Mouse (Mus musculus) adrenal gland, postnatal 14 days (tissue): ENCODE measurements around the gene Ak8. TPM values are rescaled to one million over a fixed set of nuclear protein-coding genes. Genes with fewer than 3 reads are reported as not detected.

Source experiments
- DNase-seq: peaks from one replicate; pipeline ENCODE4 v3.0.0; 2021; ENCODE audit warnings: mixed read lengths
- total RNA-seq: library from RNA; stranded (reverse); gene quantifications from 2 replicates; pipeline ENCODE4 v1.2.3, GENCODE M21; 2021

Gene Ak8
- total RNA-seq, 1 experiment from 2014 or later: not detected

GRCm38 (mm10) chr2:28796298-28796697 is 96.3 kb downstream of the Ak8 start:
- DNase-seq: no peak

DNA sequence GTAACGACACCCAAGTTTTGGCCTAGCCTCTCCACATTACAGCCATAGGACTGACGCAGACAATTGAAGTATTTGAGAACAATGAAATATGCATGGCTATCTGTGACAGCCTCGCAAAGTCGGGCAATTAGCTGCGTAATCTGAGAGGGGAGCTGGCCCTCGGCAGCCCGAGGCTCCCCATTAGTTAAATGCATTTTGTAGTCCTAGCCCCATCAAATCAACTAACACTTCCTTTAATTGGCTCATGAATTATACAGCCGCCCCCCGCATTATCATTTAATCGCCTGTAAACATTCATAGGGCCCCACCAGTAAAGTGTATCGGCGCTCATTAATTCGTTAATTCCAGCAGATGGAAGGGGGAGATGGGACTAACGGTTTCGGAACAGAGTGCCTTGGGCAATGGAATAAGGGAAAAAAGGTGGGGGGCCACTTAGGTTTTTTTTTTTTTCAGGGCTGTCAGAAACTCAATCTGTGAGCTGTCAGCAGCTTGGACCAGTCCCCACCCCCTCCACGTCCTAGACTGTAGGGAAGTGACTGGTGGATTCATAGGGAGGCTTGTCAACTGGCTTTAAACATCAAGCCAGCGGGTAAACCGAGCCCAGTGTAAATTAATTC is 97.6 kb downstream of the Ak8 start:
- no peak for DNase-seq

DNA sequence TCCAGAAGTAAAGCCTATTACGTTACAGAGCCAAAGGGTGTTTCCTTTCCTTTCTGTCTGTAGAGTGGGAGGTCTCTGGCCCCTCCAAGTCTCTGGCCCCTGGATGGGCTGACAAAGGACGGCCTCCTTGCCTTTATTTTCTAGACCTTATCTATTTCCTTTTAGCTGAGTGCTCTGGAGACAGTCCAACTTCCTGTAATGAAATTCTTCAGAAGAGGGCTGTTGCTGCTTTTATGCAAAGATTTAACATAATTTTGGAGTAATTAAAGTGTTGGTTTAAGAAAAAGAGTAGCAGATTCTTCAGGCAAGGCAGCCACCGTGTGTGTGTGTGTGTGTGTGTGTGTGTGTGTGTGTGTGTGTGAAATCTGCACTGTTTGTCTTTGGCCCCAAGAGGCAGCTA is 98.4 kb downstream of the Ak8 start:
- no peak for DNase-seq

DNA sequence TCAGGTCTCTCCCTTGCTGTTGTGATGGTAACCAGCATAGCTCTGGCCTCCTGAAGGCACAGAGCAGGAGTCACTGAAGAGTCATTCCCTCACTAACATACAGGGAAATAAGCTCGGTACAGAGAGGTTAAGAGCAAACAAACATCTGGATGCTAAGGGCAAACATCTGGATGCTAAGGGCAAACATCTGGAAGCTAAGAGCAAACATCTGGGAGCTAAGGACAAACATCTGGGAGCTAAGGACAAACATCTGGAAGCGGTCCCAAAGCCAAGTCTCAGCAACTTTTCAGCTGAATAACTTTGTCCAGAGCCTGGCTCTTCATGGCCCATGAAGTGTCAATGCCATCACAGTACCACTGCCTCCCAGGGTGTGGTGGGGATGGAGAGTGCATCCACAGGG is 99.6 kb downstream of the Ak8 start:
- DNase-seq: no peak

- no peak for DNase-seq
These were observed 103.4 kb downstream of the Ak8 start for GRCm38 (mm10) chr2:28803406-28803805.

DNA sequence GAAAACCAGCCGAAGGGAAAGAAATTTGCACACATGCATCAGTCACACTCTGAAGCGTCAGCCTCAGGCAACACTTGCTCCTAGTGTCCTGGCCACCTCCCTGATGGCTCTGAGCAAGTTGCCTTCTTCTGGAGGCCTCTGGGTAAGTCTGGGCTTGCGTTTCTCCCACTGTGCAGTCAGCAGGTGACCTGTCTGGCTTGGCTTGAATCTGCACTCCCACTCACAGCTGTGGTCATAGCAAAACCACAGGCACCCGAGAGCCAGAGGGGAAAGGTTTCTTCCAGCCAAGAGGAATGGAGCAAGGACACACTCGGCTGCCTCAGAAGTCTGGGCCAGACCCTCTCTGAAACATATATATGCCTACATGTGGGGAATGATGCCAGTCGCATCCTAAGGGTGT is 108.9 kb downstream of the Ak8 start:
- DNase-seq: no peak

DNA sequence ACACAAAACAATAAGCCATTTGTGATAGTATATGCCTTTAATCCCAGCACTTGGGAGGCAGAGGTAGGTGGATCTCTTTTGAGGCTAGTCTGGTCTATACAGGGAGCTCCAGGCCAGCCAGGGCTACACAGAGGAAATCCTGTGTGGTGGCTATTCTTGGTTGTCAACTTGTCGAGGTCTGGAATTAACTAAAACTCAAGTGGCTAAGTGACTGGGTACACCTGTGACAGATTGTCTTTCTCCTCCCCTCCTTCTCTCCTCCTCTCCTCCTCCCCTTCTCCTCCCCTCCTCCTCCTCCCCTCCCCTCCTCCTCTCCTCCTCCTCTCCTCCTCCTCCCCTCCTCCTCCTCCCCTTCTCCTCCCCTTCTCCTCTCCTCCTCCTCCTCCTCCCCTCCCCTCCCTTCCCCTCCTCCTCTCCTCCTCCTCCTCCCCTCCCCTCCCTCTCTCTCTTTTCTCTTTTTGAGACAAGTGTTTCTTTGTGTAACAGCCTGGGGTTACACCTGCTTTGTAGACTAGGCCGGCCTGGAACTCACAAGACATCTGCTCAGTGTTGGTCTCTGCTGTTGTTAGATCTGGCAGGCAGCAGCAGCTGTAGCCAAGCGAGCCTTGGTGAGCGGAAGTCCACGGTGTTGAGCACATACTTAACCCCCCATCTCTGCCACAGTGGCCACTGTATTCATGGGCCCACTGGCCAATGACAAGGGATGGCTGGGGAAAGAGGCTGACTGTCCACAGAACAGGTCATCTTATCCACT is 110.5 kb downstream of the Ak8 start:
- no peak for DNase-seq

DNA sequence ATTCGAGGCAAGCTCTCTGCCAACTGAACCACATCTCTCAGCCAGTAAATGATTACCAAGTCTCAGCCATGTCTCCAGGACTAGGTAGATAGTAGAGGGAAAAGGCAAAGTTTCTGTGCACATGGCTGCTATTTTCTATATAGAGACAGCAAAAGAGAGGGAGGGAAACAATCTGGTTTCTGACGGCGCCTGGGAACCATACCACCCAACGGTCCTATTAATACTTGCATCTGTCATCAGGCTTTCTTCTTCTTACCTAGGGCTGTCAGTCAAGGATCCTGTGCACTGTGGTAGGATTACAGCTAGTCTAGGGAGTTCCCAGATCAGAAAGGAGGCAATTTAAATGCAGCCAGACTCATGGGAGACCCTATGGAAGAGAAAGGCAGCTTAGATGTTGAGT is 118.9 kb downstream of the Ak8 start:
- no peak for DNase-seq

DNA sequence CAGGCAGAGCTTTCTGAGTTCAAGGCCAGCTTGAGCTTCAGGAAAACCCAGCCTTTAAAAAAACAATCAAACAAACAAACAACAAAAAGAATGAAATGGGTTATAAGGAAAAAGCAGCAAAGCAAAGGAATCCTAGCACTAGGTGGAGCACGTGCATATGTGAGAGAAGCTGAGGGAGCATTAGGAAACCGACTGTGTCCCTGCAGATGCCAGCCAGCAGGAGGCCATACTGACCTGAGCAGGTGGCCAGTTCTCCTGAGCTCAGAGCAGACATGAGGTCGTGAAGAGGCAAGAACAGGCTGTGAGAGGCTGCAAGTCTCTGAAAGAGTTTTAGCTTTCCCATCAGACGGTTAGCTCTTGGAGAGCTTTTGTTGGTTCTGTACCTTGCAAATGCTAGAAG is 129.3 kb downstream of the Ak8 start:
- no peak for DNase-seq

GRCm38 (mm10) chr2:28836181-28836940 is 136.4 kb downstream of the Ak8 start:
- no peak for DNase-seq

DNA sequence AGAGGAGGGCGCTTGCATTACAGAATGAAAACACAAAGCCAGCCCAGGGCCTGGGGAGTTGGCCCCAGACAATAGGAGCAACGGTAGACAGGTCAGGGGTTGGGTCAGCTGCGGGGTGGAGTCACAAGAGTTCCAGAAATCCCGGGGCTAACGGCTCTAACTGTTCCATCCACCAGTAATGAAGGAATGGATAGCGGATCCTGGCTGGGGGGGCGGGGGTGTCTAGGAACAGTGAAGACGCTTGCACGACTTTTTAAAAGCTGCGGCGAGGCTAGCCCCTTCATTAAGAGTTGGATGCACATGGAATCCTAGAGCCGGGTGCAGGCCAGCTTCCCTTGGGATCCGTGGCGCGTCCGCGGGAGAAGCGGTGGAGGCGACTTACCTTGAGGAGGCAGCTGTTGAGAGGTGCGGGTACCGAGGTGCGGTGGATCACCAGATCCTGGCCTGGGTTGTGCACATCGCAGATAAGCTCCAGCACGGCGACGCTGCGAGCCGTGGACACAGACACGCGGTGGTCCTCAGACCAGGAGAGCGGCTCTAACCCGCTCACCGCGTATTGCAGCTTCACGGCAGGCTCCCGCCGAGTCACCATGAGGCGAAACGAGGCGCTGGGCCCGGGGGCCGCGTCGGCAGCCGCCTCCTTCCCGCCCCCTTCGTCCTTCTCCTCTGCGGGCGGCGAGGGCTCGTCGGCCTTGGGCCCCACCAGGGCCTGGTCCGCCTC is 139.7 kb downstream of the Ak8 start:
- no peak for DNase-seq

DNA sequence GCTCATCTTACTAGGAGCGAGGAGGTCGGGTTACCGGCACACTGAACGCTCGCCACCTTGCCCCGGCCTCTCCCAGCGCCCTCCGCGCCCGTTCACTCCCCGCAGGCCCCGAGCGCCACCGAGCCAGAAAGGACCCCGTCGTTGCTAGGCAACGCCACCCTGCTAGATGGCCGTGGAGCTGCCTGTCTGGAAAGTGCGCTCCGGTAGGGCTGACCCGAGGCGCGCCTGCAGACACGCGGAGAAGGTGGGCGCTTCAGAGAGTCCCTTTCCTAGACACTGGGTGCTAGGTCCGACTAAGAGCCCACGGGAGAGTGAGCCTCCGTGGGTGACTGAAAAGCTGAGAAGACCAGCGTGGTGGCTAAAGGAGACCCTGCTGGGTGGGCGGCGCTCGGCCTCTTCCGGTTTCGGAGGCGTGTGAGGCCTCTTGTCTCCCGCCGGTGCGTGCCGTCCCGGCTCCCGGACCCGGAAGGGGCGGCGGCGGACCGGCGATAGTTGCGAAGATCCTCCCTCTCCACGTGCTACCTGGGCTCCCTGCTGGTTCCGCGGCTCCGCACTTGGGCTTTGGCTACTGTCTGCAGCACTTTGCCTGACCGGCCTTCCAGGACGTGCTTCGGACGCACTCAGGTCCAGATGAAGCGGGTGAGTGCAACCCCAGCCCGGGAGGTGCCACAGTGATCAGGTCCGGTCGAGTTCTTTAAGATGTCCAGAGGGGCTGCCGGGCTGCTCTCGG is 140.4 kb downstream of the Ak8 start, which contains the start of the genes Gtf3c4 and Ddx31:
TSS of gene Gtf3c4 (minus strand) at position 139 of the 730 bp plus-strand sequence.
TSS of gene Ddx31 (plus strand) at position 185 of the 730 bp plus-strand sequence.
- DNase-seq: peak; percentile 97

GRCm38 (mm10) chr2:28842042-28842441 is 142.1 kb downstream of the Ak8 start:
- no peak for DNase-seq

- DNase-seq: no peak
These were observed 148.9 kb downstream of the Ak8 start for GRCm38 (mm10) chr2:28848879-28849278.

DNA sequence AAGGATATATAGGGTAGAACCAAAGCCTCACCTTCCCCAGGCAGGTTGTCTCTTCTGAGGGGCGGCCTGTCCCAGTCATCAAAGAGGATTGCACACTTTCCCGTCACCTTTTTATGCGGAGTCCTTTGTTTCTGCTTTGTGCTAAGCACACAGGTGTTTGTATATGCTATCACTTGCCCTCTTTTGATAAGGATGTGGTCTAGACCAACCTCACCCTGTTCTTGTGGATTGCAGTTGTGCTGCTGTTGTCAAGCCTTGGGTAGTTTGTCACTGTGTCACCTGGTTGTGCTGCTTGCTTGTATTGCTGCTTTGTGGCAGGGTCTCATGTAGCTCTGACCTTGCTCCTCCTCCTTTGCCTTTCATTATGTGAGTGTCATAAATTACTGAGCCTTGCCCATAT is 152.6 kb downstream of the Ak8 start:
- no peak for DNase-seq

- DNase-seq: no peak
These were observed 155.8 kb downstream of the Ak8 start for GRCm38 (mm10) chr2:28855773-28856172.

DNA sequence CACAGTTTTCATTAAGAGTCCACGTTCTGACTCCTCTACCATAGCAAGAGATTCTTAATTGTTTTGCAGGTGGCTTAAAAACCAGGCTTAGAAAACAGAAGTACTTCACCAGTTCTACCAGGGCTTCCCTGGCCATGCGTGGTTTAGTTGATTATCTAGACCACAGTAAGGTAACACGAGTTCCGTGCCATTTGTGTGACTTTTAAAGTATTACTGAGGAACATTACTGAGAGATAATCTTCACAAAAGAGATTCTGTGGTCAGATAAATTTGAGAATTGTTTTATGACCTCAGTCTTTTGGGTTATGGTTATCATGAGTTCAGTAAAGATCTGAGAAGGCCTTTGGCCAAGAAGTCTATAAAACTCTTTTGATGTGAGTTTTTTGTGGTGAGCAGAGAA is 159.3 kb downstream of the Ak8 start:
- no peak for DNase-seq

GRCm38 (mm10) chr2:28860678-28861423 is 160.9 kb downstream of the Ak8 start:
- no peak for DNase-seq
